Mouse (Mus musculus): Measurements from ENCODE around the gene Zbp1. TPM values are rescaled to one million over a fixed set of nuclear protein-coding genes. Genes with fewer than 3 reads are reported as not detected.

The Zbp1 gene
- polyA plus RNA-seq, 1 experiment from 2014 or later: not detected

GRCm38 (mm10) chr2:173249965-173250364 lies 31.2 kb upstream of the Zbp1 start:
- ATAC-seq (ENCODE audit: low FRiP score) (no peak), DNase-seq (ENCODE audit: low spot score) (no peak)
- no peak overlapping the region for H3K9ac ChIP-seq (ENCODE audit: low read depth, low read length)
- no peaks in the 10 kb centered on the region for H3K9me3 ChIP-seq (ENCODE audit: control insufficient read depth, low read length)
- 76% methylated on average over 8 of the region's 8 CpGs for WGBS
- H3K4me3 ChIP-seq (ENCODE audit: low read depth, low read length): no peak overlapping the region
- no peak overlapping the region for H3K27ac ChIP-seq (ENCODE audit: low read depth, low read length)
- H3K4me1 ChIP-seq (replicated peaks; ENCODE audit: control insufficient read depth, insufficient read depth, low read length): peaks cover 33% of the 10 kb centered on the region
- no peaks in the 10 kb centered on the region for H3K36me3 ChIP-seq (ENCODE audit: control insufficient read depth, insufficient read depth, low read length)
- no peak overlapping the region for H3K4me2 ChIP-seq (replicated peaks; ENCODE audit: low read depth, low read length)
- no peaks in the 10 kb centered on the region for H3K27me3 ChIP-seq (ENCODE audit: control insufficient read depth, insufficient read depth, low read length)

- ATAC-seq (ENCODE audit: low FRiP score) (no peak), DNase-seq (ENCODE audit: low spot score) (no peak)
- Histone ChIP-seq H3K27ac (ENCODE audit: low read depth, low read length) (no peak overlapping the region), H3K4me3 (ENCODE audit: low read depth, low read length) (no peak overlapping the region), H3K9me3 (ENCODE audit: control insufficient read depth, low read length) (no peaks in the 10 kb centered on the region), H3K36me3 (ENCODE audit: control insufficient read depth, insufficient read depth, low read length) (no peaks in the 10 kb centered on the region), H3K9ac (ENCODE audit: low read depth, low read length) (no peak overlapping the region), H3K4me1 (replicated peaks; ENCODE audit: control insufficient read depth, insufficient read depth, low read length) (peaks cover 29% of the 10 kb centered on the region), H3K27me3 (ENCODE audit: control insufficient read depth, insufficient read depth, low read length) (no peaks in the 10 kb centered on the region), H3K4me2 (replicated peaks; ENCODE audit: low read depth, low read length) (no peak overlapping the region)
- 49% methylated on average over 3 of the region's 3 CpGs for WGBS
Measured at GRCm38 (mm10) chr2:173249386-173249785, 30.7 kb upstream of the Zbp1 start.

DNA sequence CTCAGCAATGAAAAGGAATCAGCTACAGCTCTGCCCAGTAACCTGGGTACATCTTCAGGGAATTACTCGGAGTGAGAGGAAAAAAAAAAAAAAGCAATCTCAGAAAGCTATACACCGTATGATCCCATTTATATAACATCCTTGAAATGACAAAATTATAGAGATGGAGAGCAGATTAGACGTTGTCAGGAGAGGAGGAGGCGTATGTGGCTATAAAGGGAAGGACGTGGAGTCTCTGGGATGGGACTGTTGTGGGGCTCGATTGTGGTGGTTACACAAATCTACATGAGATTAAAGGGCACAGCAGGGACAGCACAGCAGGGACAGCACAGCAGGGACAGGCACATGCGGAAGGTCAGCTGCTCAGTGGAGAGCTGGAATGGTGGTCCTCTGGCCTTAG lies 30.1 kb upstream of the Zbp1 start:
- 60% methylated on average over 7 of the region's 7 CpGs for WGBS
- H3K27ac ChIP-seq (ENCODE audit: low read depth, low read length): no peak overlapping the region
- no peak overlapping the region for H3K9ac ChIP-seq (ENCODE audit: low read depth, low read length)
- no peak for DNase-seq (ENCODE audit: low spot score)
- H3K4me3 ChIP-seq (ENCODE audit: low read depth, low read length): no peak overlapping the region
- 0 out of 2 replicates have a peak, but pooled peaks cover 2% of the 10 kb centered on the region for H3K27me3 ChIP-seq (ENCODE audit: control insufficient read depth, insufficient read depth, low read length)
- H3K4me1 ChIP-seq (replicated peaks; ENCODE audit: control insufficient read depth, insufficient read depth, low read length): peaks cover 24% of the 10 kb centered on the region
- no peak overlapping the region for H3K4me2 ChIP-seq (replicated peaks; ENCODE audit: low read depth, low read length)
- H3K9me3 ChIP-seq (ENCODE audit: control insufficient read depth, low read length): no peaks in the 10 kb centered on the region
- H3K36me3 ChIP-seq (ENCODE audit: control insufficient read depth, insufficient read depth, low read length): no peaks in the 10 kb centered on the region
- ATAC-seq (ENCODE audit: low FRiP score): no peak

GRCm38 (mm10) chr2:173247911-173248310 lies 29.2 kb upstream of the Zbp1 start:
- peaks cover 22% of the 10 kb centered on the region for H3K4me1 ChIP-seq (replicated peaks; ENCODE audit: control insufficient read depth, insufficient read depth, low read length)
- no peak overlapping the region for H3K4me2 ChIP-seq (replicated peaks; ENCODE audit: low read depth, low read length)
- no peaks in the 10 kb centered on the region for H3K36me3 ChIP-seq (ENCODE audit: control insufficient read depth, insufficient read depth, low read length)
- WGBS: 35% methylated on average over 2 of the region's 2 CpGs
- DNase-seq (ENCODE audit: low spot score): no peak
- no peaks in the 10 kb centered on the region for H3K9me3 ChIP-seq (ENCODE audit: control insufficient read depth, low read length)
- no peak overlapping the region for H3K27ac ChIP-seq (ENCODE audit: low read depth, low read length)
- no peak overlapping the region for H3K9ac ChIP-seq (ENCODE audit: low read depth, low read length)
- ATAC-seq (ENCODE audit: low FRiP score): no peak
- no peak overlapping the region for H3K4me3 ChIP-seq (ENCODE audit: low read depth, low read length)
- 0 out of 2 replicates have a peak, but pooled peaks cover 2% of the 10 kb centered on the region for H3K27me3 ChIP-seq (ENCODE audit: control insufficient read depth, insufficient read depth, low read length)

DNA sequence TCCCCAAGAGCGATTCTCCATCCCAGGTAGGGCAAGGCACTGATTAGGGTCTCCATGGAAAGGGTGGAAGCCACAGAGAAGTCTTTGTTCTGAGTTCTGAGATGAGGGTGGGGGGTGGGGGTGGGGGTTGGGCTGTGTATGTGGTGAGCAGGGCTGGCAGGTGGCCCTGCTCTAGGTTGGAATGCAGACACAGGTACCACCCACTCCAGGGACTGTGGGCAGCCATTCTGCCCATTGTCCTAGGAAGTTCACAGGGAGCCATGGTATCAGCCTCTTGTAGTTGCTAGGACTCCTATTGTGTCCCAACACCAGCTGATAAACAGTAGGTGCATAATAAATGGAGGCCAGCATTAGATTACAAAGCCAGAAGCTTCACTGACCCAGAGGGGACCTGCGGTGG lies 28.5 kb upstream of the Zbp1 start:
- no peak for DNase-seq (ENCODE audit: low spot score)
- no peak for ATAC-seq (ENCODE audit: low FRiP score)
- Histone ChIP-seq H3K9ac (ENCODE audit: low read depth, low read length) (no peak overlapping the region), H3K4me3 (ENCODE audit: low read depth, low read length) (no peak overlapping the region), H3K4me2 (replicated peaks; ENCODE audit: low read depth, low read length) (no peak overlapping the region), H3K9me3 (ENCODE audit: control insufficient read depth, low read length) (no peaks in the 10 kb centered on the region), H3K4me1 (replicated peaks; ENCODE audit: control insufficient read depth, insufficient read depth, low read length) (peaks cover 20% of the 10 kb centered on the region), H3K27ac (ENCODE audit: low read depth, low read length) (no peak overlapping the region), H3K27me3 (ENCODE audit: control insufficient read depth, insufficient read depth, low read length) (0 out of 2 replicates have a peak, but pooled peaks cover 2% of the 10 kb centered on the region), H3K36me3 (ENCODE audit: control insufficient read depth, insufficient read depth, low read length) (no peaks in the 10 kb centered on the region)
- 20% methylated on average over 2 of the region's 2 CpGs for WGBS

- Histone ChIP-seq H3K4me1 (replicated peaks; ENCODE audit: control insufficient read depth, insufficient read depth, low read length) (peaks cover 17% of the 10 kb centered on the region), H3K27ac (ENCODE audit: low read depth, low read length) (no peak overlapping the region), H3K36me3 (ENCODE audit: control insufficient read depth, insufficient read depth, low read length) (no peaks in the 10 kb centered on the region), H3K9me3 (ENCODE audit: control insufficient read depth, low read length) (no peaks in the 10 kb centered on the region), H3K4me2 (replicated peaks; ENCODE audit: low read depth, low read length) (no peak overlapping the region), H3K9ac (ENCODE audit: low read depth, low read length) (no peak overlapping the region), H3K27me3 (ENCODE audit: control insufficient read depth, insufficient read depth, low read length) (0 out of 2 replicates have a peak, but pooled peaks cover 2% of the 10 kb centered on the region), H3K4me3 (ENCODE audit: low read depth, low read length) (no peak overlapping the region)
- DNase-seq (ENCODE audit: low spot score): no peak
- ATAC-seq (ENCODE audit: low FRiP score): no peak
- 66% methylated on average over 8 of the region's 8 CpGs for WGBS
Measured at GRCm38 (mm10) chr2:173246688-173247087, 28.0 kb upstream of the Zbp1 start.

DNA sequence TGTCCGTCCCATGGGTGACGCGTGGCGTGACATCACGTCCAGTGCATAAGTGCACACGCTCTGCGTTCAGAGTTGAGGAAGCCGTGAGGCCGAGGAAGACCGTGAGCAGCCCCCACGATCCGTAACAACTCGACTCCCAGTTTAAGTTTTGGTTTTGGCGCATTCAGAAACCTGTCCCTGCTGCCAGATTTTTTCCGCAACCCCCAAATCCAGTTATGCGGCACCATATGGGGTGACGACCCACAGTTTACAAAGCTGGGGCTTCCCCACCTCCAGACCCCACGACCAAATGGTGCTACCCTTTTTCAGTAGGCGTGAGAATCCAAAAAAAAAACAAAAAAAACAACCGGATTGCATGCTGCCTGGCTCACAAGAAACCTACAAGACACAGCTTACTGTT lies 26.5 kb upstream of the Zbp1 start:
- Histone ChIP-seq H3K4me2 (replicated peaks; ENCODE audit: low read depth, low read length) (no peak overlapping the region), H3K4me1 (replicated peaks; ENCODE audit: control insufficient read depth, insufficient read depth, low read length) (peaks cover 27% of the 10 kb centered on the region), H3K36me3 (ENCODE audit: control insufficient read depth, insufficient read depth, low read length) (no peaks in the 10 kb centered on the region), H3K4me3 (ENCODE audit: low read depth, low read length) (no peak overlapping the region), H3K27me3 (ENCODE audit: control insufficient read depth, insufficient read depth, low read length) (0 out of 2 replicates have a peak, but pooled peaks cover 2% of the 10 kb centered on the region), H3K9me3 (ENCODE audit: control insufficient read depth, low read length) (no peaks in the 10 kb centered on the region), H3K9ac (ENCODE audit: low read depth, low read length) (no peak overlapping the region), H3K27ac (ENCODE audit: low read depth, low read length) (no peak overlapping the region)
- WGBS: 85% methylated on average over 20 of the region's 20 CpGs
- DNase-seq (ENCODE audit: low spot score): no peak
- no peak for ATAC-seq (ENCODE audit: low FRiP score)

GRCm38 (mm10) chr2:173244108-173244507 lies 25.4 kb upstream of the Zbp1 start:
- H3K4me1 ChIP-seq (replicated peaks; ENCODE audit: control insufficient read depth, insufficient read depth, low read length): peaks cover 30% of the 10 kb centered on the region
- WGBS: 76% methylated on average over 3 of the region's 3 CpGs
- H3K27ac ChIP-seq (ENCODE audit: low read depth, low read length): no peak overlapping the region
- no peak overlapping the region for H3K4me2 ChIP-seq (replicated peaks; ENCODE audit: low read depth, low read length)
- no peak overlapping the region for H3K9ac ChIP-seq (ENCODE audit: low read depth, low read length)
- H3K4me3 ChIP-seq (ENCODE audit: low read depth, low read length): no peak overlapping the region
- ATAC-seq (ENCODE audit: low FRiP score): no peak
- H3K27me3 ChIP-seq (ENCODE audit: control insufficient read depth, insufficient read depth, low read length): 0 out of 2 replicates have a peak, but pooled peaks cover 2% of the 10 kb centered on the region
- DNase-seq (ENCODE audit: low spot score): no peak
- H3K36me3 ChIP-seq (ENCODE audit: control insufficient read depth, insufficient read depth, low read length): no peaks in the 10 kb centered on the region
- no peaks in the 10 kb centered on the region for H3K9me3 ChIP-seq (ENCODE audit: control insufficient read depth, low read length)

DNA sequence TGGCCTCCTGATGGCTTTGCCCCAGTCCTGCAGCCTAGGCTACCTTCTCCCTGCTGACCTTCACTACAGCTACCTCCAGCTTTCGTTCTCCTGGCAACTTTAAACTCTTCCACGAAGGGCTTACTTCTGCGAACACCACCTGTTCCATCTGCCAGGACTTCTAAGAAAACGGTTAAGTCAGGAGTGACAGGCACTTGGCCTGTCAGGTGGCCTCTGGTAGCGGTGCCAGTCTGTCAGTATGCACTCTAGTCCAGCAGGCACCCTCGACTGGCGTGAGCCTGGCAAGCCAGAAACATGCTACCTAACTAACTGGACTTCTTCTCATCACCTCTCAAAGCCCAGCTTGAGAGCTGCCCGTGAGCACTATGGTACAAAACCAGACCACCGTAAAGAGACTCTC lies 24.9 kb upstream of the Zbp1 start:
- Histone ChIP-seq H3K4me3 (ENCODE audit: low read depth, low read length) (no peak overlapping the region), H3K9ac (ENCODE audit: low read depth, low read length) (no peak overlapping the region), H3K36me3 (ENCODE audit: control insufficient read depth, insufficient read depth, low read length) (no peaks in the 10 kb centered on the region), H3K9me3 (ENCODE audit: control insufficient read depth, low read length) (no peaks in the 10 kb centered on the region), H3K4me2 (replicated peaks; ENCODE audit: low read depth, low read length) (no peak overlapping the region), H3K27ac (ENCODE audit: low read depth, low read length) (no peak overlapping the region), H3K4me1 (replicated peaks; ENCODE audit: control insufficient read depth, insufficient read depth, low read length) (peaks cover 33% of the 10 kb centered on the region), H3K27me3 (ENCODE audit: control insufficient read depth, insufficient read depth, low read length) (0 out of 2 replicates have a peak, but pooled peaks cover 2% of the 10 kb centered on the region)
- WGBS: 75% methylated on average over 9 of the region's 9 CpGs
- no peak for DNase-seq (ENCODE audit: low spot score)
- no peak for ATAC-seq (ENCODE audit: low FRiP score)
